Mouse (Mus musculus) cerebellum, adult 2 months (tissue): Measurements from ENCODE around the gene Gm27021. TPM values are rescaled to one million over a fixed set of nuclear protein-coding genes. Genes with fewer than 3 reads are reported as not detected.
A peak's percentile ranks its signal among the peaks of the same experiment; 100 is the strongest.

Experiments
- DNase-seq, 2 experiments: peaks; one replicate each; pipeline ENCODE4 v3.0.0; 2021
- H3K27ac ChIP-seq: fragments of 200-500 bp; 2 replicates; pipeline ENCODE4 v1.5.1; 2012; ENCODE audit warnings: low read length, control low read depth, inconsistent platforms; ENCODE audit not compliant: insufficient read depth
- H3K27me3 ChIP-seq: fragments of 200-500 bp; 2 replicates; pipeline ENCODE4 v1.6.1; 2012; ENCODE audit warnings: inconsistent platforms, mild to moderate bottlenecking, low read length, moderate library complexity; ENCODE audit not compliant: control insufficient read depth, insufficient read depth
- H3K4me1 ChIP-seq: fragments of 200-500 bp; 2 replicates; pipeline ENCODE4 v1.6.1; 2011; ENCODE audit warnings: low read length; ENCODE audit not compliant: control insufficient read depth, insufficient read depth
- H3K4me3 ChIP-seq: fragments of 200-500 bp; replicated peaks from 2 replicates; pipeline ENCODE3; 2011; ENCODE audit warnings: mild to moderate bottlenecking, low read depth, low read length, control low read depth; ENCODE audit not compliant: insufficient read depth
- CTCF ChIP-seq: fragments of 200-500 bp; IDR thresholded peaks from 2 replicates; pipeline ENCODE4 v1.5.1; 2011; ENCODE audit warnings: low read depth, mild to moderate bottlenecking, control low read depth, low read length, moderate library complexity, borderline replicate concordance; ENCODE audit not compliant: insufficient read depth
- POLR2A ChIP-seq: fragments of 200-500 bp; IDR thresholded peaks from 2 replicates; pipeline ENCODE4 v1.6.1; 2011; ENCODE audit warnings: low read length, control low read depth, borderline replicate concordance; ENCODE audit not compliant: insufficient read depth
- WGBS: fragments of 180-500 bp; shearing (Covaris S2); methylation state at CpG from one replicate; pipeline ENCODE4 v1.1.7; 2018; 5-methylcytosine and 5-hydroxymethylcytosine counted together
- polyA plus RNA-seq: library from polyadenylated mRNA; depleted of rRNA; stranded (reverse); fragments of >200 nt; gene quantifications from 2 replicates; pipeline ENCODE4 v1.2.3, GENCODE M21; 2012; rRNA removed

The Gm27021 gene
- 1.1 and 1.9 TPM in 2 replicates for polyA plus RNA-seq

DNA sequence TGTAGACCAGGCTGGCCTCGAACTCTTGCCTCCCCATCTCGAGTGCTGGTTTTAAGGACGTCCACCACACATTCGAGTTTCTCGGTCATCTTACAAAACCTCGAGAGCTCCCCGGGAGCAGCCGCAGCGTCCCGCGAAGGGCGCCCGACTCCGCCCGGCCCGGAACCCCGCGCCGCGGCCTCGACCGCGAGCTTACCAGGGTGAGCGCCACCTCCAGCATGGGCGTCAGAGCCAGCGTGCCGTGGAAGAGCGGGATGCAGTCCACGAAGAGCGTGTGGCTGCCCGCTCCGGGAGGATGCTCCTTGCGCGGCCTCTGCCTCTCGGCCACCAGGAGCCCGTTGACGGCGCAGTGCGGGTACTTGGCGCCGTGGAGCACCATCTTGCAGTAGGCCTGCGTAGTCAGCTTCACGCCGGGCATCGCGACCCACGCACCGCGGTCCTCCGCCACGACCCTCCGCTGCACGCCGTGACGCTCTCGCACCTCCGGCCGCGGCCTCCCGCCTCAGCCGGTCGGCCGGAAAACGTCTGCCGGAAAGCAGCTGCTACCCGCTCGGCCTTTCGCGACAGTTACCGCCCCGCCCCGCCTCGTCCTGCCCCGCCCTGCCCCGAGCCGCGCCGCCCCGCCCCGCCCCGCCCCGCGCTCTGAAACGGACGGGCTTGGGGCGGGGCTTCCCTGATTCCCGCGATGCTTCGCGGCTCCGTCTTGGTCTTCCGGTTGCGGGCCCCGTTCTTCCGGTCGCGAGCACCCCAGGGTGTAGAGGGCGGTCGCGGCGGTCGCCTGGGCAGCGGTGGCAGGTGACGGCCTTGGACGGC, at the start of gene Gm27021, which contains the start of gene Cox4i1:
TSS of gene Gm27021 (minus strand) at position 519 of the 813 bp plus-strand sequence.
TSS of gene Cox4i1 (plus strand) at position 662 of the 813 bp plus-strand sequence.
- Histone ChIP-seq H3K4me1 (peaks cover 46% of the 10 kb centered on the region), H3K4me3 (peak within 1 kb of the TSS; percentile 91), H3K27me3 (no peaks in the 10 kb centered on the region), H3K27ac (peak within 1 kb of the TSS; percentile 83)
- TF ChIP-seq CTCF = no peak
- TF ChIP-seq POLR2A = peak; percentile 99
- under 1% methylated on average over 104 of the region's 105 CpGs for WGBS
- DNase-seq = peak; percentile 90 to 94

- Histone ChIP-seq H3K27me3 (no peaks in the 10 kb centered on the region), H3K27ac (no peak overlapping the region), H3K4me1 (no peaks in the 10 kb centered on the region), H3K4me3 (no peak overlapping the region)
- 82% methylated on average over 15 of the region's 15 CpGs for WGBS
- DNase-seq = no peak
- TF ChIP-seq CTCF = no peak
- no peak for TF ChIP-seq POLR2A
Measured at GRCm38 (mm10) chr8:120715996-120716680, 48.3 kb upstream of the Gm27021 start.

DNA sequence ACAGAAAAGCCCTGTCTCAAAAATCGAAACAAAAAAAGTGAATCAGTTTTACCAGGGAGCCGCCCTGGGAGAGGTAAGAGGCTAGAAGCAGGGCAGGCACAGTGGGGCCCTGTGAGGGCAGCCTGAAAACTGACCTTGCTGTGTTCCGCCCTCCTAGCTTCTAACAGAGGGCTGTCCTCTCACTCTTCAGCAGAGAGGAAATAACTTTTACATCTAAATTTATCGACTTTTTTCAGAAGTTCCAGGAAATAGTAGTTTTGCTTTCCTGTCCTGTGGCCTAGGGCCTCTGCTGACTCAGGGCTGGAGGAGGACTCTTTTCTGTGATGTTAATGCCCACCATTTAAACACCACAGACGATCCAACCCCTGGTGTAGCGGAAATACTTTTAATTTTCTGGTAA, 47.3 kb upstream of the Gm27021 start:
- DNase-seq = no peak
- no peak for TF ChIP-seq CTCF
- TF ChIP-seq POLR2A = no peak
- Histone ChIP-seq H3K27me3 (no peaks in the 10 kb centered on the region), H3K4me3 (no peak overlapping the region), H3K27ac (no peak overlapping the region), H3K4me1 (no peaks in the 10 kb centered on the region)
- WGBS = 84% methylated on average over 6 of the region's 6 CpGs

DNA sequence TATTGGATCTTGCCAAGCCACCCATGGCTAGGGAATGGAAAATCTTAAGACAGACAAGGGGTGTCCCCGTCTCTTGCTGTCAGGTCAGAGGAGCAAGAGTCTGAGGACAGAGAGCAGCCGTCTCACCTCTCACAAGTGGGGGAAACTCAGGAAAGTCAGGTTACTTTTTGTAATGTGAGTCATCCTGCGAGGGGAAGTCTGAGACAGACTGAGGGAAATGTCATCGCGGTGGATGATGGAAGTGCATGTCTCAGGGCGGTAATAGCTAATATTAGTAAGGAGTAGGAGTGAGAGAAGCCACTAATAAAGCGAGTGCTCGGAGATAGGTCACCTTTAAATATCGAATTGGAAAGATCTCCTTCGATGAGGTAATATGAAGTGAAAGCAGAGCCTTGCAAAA, 41.3 kb upstream of the Gm27021 start:
- no peak overlapping the region for H3K4me3 ChIP-seq
- TF ChIP-seq CTCF (no peak), POLR2A (no peak)
- no peak overlapping the region for H3K27ac ChIP-seq
- WGBS = 88% methylated on average over 10 of the region's 10 CpGs
- no peaks in the 10 kb centered on the region for H3K27me3 ChIP-seq
- DNase-seq = no peak
- H3K4me1 ChIP-seq = no peaks in the 10 kb centered on the region

DNA sequence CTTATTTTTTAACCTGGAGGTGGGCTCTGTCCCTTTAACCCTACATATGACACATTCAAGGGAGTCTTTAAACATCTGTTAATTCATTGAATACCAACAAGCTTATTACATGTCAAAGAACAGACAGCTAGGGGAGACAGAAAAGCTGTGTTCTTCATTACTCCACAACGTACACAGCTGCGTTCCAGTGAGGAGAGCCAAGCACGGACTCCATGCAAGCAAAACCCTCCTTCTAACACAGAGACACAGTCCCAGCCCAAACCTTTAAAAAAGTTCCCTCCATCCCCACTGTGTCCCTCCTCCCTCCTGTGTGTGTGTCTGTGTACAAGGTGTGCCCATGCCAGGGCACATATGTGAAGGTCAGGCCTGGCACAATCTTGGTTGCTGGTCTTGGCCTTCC, 38.3 kb upstream of the Gm27021 start:
- Histone ChIP-seq H3K4me1 (no peaks in the 10 kb centered on the region; the same call in 1 of the 2 replicates), H3K27me3 (no peaks in the 10 kb centered on the region), H3K4me3 (no peak overlapping the region), H3K27ac (no peak overlapping the region)
- 77% methylated on average over 3 of the region's 3 CpGs for WGBS
- TF ChIP-seq CTCF (no peak), POLR2A (no peak)
- no peak for DNase-seq

GRCm38 (mm10) chr8:120705163-120705562, 37.3 kb upstream of the Gm27021 start:
- H3K27me3 ChIP-seq = no peaks in the 10 kb centered on the region
- no peak for DNase-seq
- TF ChIP-seq POLR2A (no peak), CTCF (no peak)
- WGBS = 89% methylated on average over 15 of the region's 15 CpGs
- H3K27ac ChIP-seq = no peak overlapping the region
- H3K4me1 ChIP-seq = no peaks in the 10 kb centered on the region; the same call in 1 of the 2 replicates
- no peak overlapping the region for H3K4me3 ChIP-seq

DNA sequence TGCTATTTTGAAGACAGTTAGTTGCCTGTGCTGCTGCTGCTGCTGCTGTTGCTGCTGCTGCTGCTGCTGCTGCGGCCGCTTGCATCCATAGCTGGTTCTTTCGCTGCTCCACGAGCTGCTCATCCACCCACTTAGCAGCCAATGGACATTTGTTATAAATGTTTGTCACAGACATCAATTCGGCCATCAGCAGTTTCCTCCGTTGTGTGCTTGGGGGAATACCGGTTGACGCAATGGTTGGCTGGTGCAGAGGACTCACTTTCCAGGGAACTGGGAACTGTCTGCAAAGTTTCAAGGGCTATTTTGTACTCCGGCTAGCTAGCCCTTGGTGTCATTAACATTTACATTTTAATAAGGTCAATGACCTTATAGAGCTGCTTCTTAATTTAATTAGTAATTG, 36.3 kb upstream of the Gm27021 start:
- TF ChIP-seq POLR2A (no peak), CTCF (no peak)

More for the DNA sequence above, 36.3 kb upstream of the Gm27021 start:
- Histone ChIP-seq H3K4me1 (no peaks in the 10 kb centered on the region; the same call in 1 of the 2 replicates), H3K4me3 (no peak overlapping the region), H3K27ac (no peak overlapping the region), H3K27me3 (no peaks in the 10 kb centered on the region)
- 86% methylated on average over 9 of the region's 9 CpGs for WGBS
- DNase-seq = no peak
